Mouse (Mus musculus) layer of hippocampus, adult 18-20 months (tissue): ENCODE measurements around the gene Bmp5. TPM values are rescaled to one million over a fixed set of nuclear protein-coding genes. Genes with fewer than 3 reads are reported as not detected.
A peak's percentile ranks its signal among the peaks of the same experiment; 100 is the strongest.
"Not testable (repeated sequence)": the region's sequence is repeated elsewhere in the genome, so short reads cannot be mapped to it uniquely, and the experiment has no call there.

Experiments
- DNase-seq, 2 experiments: peaks; one replicate each; pipeline ENCODE4 v3.0.0; 2022; ENCODE audit warnings: low spot score in 2 of 2
- long read RNA-seq: library from polyadenylated mRNA; stranded (forward); transcript quantifications from one replicate; pipeline ENCODE4 v2.0.0, GENCODE M21; 2021
- total RNA-seq, 2 experiments: library from RNA; stranded (reverse); gene quantifications; 2 replicates each; pipeline ENCODE4 v1.2.3; 2021

Gene Bmp5
- 1 to 10 TPM; 1.1 to 1.3 TPM for total RNA-seq
- long read RNA-seq, partial matches to known transcripts: 0 of 3 reads
- long read RNA-seq, other reads (novel, unspliced or antisense): 0 of 3 reads

DNA sequence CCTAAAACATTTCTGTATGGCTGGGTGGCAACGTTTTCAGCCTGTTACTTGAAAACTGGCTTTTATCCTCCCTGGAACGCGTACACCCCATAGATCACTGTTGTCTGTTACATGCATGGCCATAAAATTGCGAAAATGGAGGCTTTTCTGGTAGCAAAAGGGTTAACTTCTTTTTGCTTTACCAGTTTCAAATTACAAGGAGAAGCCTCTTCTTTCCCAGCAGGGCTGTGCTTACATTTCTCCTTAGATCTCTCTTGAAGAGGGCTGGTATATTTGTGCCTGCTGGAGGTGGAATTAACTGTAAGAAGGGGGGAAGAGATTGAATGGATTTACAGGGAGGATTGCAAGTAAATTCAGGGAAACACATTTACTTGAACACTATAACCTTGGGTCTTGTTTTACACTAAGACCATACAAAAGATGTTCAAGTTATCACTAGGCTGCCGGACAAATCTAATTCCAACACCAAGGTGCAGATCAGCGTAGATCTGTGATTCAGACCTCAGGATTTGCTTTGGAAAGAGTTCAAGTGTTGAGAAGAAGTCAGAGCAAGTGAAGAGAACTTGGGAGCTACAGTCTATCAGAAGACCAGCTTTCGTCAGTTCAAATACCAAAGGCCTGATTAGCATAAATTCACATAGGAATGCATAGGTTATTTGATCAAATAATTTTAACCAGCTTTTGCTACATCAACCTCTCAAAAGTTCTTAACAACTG is at the start of gene Bmp5:
Gene Bmp5, plus strand, starts transcription at position 236 of the 717 bp plus-strand sequence.
- no peak for DNase-seq

- DNase-seq: peak in 1 of 2 experiments; percentile 28
Observed at GRCm38 (mm10) chr9:75760075-75760474, 15.1 kb upstream of the Bmp5 start.

DNA sequence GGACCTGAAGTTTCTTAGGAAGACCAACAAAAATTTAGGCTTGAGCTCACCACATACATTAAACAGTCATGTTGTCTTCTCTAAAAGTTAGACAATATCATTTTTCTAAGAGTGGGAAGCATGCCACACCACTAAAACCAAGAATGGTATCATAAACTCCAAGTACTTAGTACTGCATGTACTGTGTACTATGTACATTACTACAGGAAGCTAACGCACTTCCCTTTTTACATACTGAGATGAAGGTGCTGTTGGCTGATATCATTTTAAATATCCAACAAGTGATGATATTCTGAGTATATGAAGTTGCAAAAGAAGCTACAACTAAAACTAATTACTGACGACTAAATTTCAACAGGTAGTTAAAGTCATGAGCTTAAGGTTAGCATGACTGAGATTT is 13.6 kb upstream of the Bmp5 start:
- DNase-seq: no peak

GRCm38 (mm10) chr9:75762487-75762886 is 12.7 kb upstream of the Bmp5 start:
- DNase-seq: peak in 1 of 2 experiments; percentile 62

DNA sequence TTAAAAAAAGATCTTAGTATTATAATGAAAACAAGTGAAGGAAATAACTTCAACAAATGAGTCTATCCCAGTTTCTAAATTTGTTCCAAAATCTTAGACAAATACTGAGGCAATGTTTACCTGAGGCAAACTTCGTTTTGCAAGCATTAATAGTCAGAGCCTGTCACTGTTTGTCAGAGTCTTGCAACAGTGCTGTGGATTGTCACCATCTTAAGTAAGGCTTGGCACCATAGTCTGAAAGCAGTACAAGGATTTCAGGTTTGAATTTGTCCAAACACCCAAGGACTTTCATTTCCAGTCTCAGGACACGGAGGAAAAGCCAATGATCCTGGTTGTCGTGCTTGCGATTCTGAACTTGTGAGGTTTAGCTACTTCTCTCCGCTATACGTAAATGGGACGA is 10.4 kb upstream of the Bmp5 start:
- no peak for DNase-seq

- no peak for DNase-seq
Observed at GRCm38 (mm10) chr9:75766521-75766920, 8.6 kb upstream of the Bmp5 start.

DNA sequence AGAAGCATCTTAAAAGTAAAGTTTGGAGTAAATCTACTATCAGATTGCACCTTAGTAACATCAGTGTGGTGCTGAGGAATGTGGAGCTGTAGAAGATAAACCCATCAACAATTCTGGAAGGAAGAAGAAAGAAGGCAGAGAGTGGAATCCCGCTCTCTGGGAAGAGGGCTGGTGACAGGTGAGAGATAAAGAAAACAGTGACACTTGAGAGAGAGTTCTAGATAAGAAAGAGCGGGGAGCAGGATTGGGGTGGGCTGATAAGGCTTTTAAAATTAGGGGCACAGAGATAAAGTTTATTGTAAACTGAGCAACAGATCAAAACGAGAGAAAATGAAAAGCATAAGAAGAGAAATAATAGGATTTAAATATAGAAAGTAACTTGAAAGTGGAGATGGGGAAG is 6.1 kb upstream of the Bmp5 start:
- no peak for DNase-seq

DNA sequence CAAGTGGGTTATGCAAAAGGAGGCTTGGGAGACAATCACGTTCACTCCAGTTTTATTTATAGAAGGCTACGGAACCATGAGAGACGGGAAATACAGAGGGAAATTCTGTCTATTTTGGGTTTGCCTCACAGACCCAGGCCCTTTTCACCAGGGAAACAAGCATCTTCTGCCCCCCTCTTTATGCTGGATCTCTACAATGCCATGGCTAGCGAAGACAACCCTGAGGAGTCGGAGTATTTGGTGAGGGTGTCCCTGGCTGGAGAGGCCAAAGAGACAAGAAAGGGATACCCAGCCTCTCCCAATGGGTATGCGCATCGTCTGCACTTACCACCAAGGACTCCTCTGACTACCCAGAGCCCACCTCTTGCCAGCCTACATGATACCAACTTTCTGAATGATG is 989 bp downstream of the Bmp5 start:
- no peak for DNase-seq

GRCm38 (mm10) chr9:75778762-75779346 is 3.7 kb downstream of the Bmp5 start:
- no peak for DNase-seq

GRCm38 (mm10) chr9:75780558-75781276 is 5.6 kb downstream of the Bmp5 start:
- no peak for DNase-seq

DNA sequence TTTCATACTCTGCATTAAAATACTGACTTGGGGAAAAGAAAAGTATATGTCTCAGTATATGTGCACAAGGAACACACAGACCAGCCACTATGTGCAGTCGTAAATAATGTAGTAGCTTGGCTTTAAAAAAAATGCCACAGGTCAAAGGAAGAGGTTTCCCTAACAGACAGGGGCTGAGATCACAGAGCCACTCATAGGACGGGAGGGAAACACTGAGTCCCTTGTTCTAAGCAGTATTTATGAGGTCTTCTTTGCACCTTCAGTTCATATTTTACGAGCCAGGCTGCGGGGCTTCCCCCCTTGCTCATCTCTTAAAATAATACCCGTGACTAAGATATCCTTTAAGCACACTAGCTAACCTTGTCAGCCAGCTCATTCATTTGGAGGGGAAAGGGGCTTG is 6.4 kb downstream of the Bmp5 start:
- DNase-seq: no peak

GRCm38 (mm10) chr9:75783573-75783972 is 8.4 kb downstream of the Bmp5 start:
- no peak for DNase-seq

- no peak for DNase-seq
Observed at GRCm38 (mm10) chr9:75785959-75786358, 10.8 kb downstream of the Bmp5 start.

DNA sequence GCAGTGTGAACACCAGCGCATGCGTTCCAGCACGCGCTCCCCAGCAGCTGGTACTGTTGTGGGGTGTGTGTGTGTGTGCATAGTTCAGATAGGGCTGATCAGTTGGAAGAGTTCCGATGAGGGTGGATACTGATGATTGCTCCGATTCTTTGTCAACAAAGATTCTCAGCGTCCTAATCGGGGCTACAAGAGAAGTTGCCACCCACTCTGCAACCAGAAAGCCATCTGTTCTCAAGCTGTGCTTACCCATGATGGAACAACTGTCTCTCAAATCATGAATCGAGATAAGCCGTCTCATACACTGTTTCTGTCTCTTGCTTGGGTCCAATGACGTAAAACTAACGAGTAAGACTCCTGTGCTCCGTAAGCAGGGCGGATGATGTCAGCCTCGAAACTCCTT is 12.0 kb downstream of the Bmp5 start:
- DNase-seq: peak; percentile 60 to 83

DNA sequence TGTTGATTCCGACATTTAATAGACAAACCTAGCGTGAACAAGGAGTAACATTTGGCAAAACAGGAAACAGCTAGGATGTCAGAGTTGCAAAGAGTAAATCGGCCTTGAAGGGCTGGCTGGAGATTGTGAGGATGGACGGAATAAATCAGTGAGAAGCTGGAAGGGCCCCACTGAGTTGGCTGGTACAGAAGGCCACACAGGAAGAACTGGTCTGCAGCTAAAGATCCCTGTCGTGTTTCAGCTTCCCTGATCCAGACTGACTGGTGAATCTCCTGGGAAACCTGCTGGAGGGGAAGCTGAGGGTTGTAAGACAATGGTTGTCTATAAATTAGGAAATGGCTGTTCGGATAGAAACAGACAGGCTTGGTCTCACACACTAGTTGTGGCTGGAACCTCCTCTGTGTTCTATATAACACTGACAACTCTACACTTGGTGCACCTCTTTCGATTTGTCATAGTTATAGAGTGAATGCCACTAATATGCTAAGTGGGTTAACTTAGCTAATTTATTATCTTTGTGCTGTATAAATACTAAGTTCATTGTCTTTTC is 14.8 kb downstream of the Bmp5 start:
- no peak for DNase-seq

DNA sequence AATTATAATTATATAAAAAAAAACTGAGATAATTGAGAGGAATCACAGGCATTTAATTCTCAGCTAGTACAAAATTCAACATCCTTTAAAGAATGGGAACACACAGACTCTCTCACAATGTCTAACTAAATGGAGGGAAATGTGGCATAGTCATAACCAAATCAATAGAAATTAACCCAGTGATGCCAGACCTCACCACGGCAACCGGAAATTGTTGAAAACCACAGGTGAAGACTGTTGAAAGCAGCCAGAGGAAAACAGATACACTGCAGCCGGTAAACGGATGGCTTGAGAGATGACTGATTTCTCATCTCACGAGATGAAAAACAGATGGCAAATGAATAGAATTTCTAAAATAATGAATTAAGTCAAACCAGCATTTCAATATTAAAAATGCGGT is 29.8 kb downstream of the Bmp5 start:
- no peak for DNase-seq

GRCm38 (mm10) chr9:75808179-75808578 is 33.0 kb downstream of the Bmp5 start:
- DNase-seq: not testable (repeated sequence)

DNA sequence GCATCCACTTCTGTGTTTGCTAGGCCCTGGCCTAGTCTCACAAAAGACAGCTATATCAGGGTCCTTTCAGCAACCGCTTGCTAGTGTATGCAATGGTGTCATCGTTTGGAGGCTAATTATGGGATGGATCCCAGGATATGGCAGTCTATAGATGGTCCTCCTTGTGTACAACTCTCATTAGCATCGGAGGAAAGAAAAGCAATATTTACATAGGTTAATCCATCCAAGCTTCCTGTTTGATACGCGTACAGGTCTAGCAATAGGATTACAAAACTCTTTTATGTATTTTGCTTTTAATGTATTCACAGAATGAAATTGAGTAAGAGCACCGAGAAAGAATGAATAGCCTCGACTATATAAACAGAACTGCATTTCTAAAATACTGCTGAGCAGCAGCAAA is 33.5 kb downstream of the Bmp5 start:
- no peak for DNase-seq

DNA sequence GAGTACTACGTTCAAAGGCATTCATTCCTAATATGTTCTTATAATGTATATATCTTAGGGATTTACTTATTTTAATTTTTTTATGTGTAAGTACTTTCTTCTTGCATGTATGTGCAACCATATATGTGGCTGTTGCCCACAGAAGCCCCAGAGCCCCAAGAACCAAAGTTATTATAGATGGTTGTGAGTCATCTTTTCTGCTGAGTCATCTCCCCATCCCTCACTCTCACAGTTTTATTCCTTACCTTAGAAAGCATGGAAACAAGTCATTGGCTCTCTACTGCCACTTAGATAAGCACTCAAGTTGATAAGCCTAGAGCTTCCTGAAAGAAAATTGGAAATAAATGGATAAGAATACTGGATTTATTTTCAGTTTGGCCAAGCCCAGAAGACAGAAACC is 40.0 kb downstream of the Bmp5 start:
- no peak for DNase-seq

GRCm38 (mm10) chr9:75818400-75818799 is 43.2 kb downstream of the Bmp5 start:
- no peak for DNase-seq

- DNase-seq: no peak
Observed at GRCm38 (mm10) chr9:75832468-75832867, 57.3 kb downstream of the Bmp5 start.

DNA sequence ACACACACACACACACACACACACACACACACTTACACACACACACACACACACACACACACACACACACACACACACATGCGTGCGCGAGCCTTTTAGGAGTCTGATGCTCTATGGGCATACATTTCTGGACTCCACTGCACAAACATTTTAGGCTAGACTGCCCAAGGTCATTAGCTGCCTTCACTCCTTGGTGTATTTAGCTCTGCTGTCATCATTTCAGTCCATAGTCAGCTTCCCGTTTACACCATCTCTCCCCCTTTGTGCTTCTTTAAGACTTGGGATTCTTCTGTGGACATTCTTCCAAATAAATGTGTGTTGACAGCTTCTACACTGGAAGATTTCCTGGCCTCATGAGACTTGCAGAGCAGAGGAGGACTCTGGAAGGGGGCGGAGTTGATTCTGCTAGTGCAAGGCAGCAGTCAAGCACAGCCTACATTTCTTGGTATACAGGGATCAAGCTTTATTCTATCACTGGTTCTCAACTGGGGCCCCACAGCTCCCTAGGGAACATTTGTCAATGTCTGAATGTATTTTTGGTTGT is 58.1 kb downstream of the Bmp5 start:
- no peak for DNase-seq
